Mouse (Mus musculus): ENCODE measurements around the gene Brwd1. TPM values are rescaled to one million over a fixed set of nuclear protein-coding genes. Genes with fewer than 3 reads are reported as not detected.

The Brwd1 gene
- polyA plus RNA-seq, 1 experiment from 2014 or later: 46.3 TPM

- ATAC-seq (replicated peaks; ENCODE audit: low FRiP score) (no peak), DNase-seq (ENCODE audit: low spot score) (no peak)
- H3K4me2 ChIP-seq: no peak overlapping the region
- no peaks in the 10 kb centered on the region for H3K4me1 ChIP-seq (replicated peaks; ENCODE audit: control insufficient read depth, insufficient read depth, low read length)
- WGBS: 64% methylated on average over 5 of the region's 5 CpGs
- H3K27me3 ChIP-seq (replicated peaks; ENCODE audit: control insufficient read depth, insufficient read depth, low read length): no peaks in the 10 kb centered on the region
- H3K9ac ChIP-seq (ENCODE audit: low read depth, low read length): no peak overlapping the region
- H3K9me3 ChIP-seq (ENCODE audit: control insufficient read depth, low read length): no peaks in the 10 kb centered on the region
- H3K4me3 ChIP-seq (ENCODE audit: low read depth, low read length): no peak overlapping the region
- H3K27ac ChIP-seq (ENCODE audit: low read depth, low read length): no peak overlapping the region
- H3K36me3 ChIP-seq (ENCODE audit: control insufficient read depth, insufficient read depth, low read length): no peaks in the 10 kb centered on the region
These were observed 126.5 kb downstream of the Brwd1 start for GRCm38 (mm10) chr16:95955716-95956346.

DNA sequence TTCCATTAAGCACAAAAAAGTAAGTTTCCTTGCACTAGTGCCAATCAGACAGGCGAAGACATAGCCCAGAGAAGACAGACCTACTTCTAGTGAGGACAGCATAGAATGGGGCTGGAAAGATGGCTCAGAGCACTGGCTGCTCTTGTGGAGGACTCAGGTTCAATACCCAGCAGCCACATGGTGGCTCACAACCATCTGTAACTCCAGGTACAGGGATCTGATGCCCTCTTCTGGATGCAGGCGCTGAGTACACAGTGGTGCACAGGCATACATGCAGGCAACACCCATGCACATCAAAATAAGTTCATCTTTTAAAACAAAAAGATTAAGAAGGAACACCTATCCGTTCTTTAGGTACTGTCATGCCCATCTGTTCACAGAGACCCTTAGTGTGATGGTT is 128.0 kb downstream of the Brwd1 start:
- no peaks in the 10 kb centered on the region for H3K4me1 ChIP-seq (replicated peaks; ENCODE audit: control insufficient read depth, insufficient read depth, low read length)
- H3K9ac ChIP-seq (ENCODE audit: low read depth, low read length): no peak overlapping the region
- DNase-seq (ENCODE audit: low spot score) (no peak), ATAC-seq (replicated peaks; ENCODE audit: low FRiP score) (no peak)
- H3K4me3 ChIP-seq (ENCODE audit: low read depth, low read length): no peak overlapping the region
- H3K9me3 ChIP-seq (ENCODE audit: control insufficient read depth, low read length): no peaks in the 10 kb centered on the region
- 78% methylated on average over 3 of the region's 3 CpGs for WGBS
- H3K36me3 ChIP-seq (ENCODE audit: control insufficient read depth, insufficient read depth, low read length): no peaks in the 10 kb centered on the region
- H3K27me3 ChIP-seq (replicated peaks; ENCODE audit: control insufficient read depth, insufficient read depth, low read length): no peaks in the 10 kb centered on the region
- H3K4me2 ChIP-seq: no peak overlapping the region
- no peak overlapping the region for H3K27ac ChIP-seq (ENCODE audit: low read depth, low read length)

- H3K36me3 ChIP-seq (ENCODE audit: control insufficient read depth, insufficient read depth, low read length): no peaks in the 10 kb centered on the region
- no peak overlapping the region for H3K27ac ChIP-seq (ENCODE audit: low read depth, low read length)
- H3K4me1 ChIP-seq (replicated peaks; ENCODE audit: control insufficient read depth, insufficient read depth, low read length): no peaks in the 10 kb centered on the region
- no peak overlapping the region for H3K4me3 ChIP-seq (ENCODE audit: low read depth, low read length)
- H3K9me3 ChIP-seq (ENCODE audit: control insufficient read depth, low read length): no peaks in the 10 kb centered on the region
- H3K9ac ChIP-seq (ENCODE audit: low read depth, low read length): no peak overlapping the region
- 90% methylated on average over 4 of the region's 4 CpGs for WGBS
- DNase-seq (ENCODE audit: low spot score): no peak
- H3K27me3 ChIP-seq (replicated peaks; ENCODE audit: control insufficient read depth, insufficient read depth, low read length): no peaks in the 10 kb centered on the region
- no peak for ATAC-seq (replicated peaks; ENCODE audit: low FRiP score)
- no peak overlapping the region for H3K4me2 ChIP-seq
These were observed 129.1 kb downstream of the Brwd1 start for GRCm38 (mm10) chr16:95953159-95953650.

DNA sequence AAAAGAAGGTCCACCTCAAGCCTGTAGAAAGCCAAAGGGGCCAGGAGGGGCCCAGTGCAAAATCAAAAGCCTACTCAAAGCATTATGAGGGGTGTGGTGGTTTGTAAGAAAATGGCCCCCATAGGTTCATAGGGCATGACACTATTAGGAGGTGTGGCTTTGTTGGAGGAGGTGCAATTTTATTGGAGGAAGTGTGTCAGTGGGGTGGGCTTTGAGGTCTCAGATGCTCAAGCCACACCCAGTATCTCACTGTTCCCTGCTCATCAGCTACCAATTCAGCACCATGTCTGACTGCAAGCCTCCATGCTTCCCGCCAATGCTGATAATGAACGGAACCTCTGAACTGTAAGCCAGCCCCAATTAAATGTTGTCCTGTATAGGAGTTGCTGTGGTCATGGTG is 130.9 kb downstream of the Brwd1 start:
- Histone ChIP-seq H3K4me3 (ENCODE audit: low read depth, low read length) (no peak overlapping the region), H3K4me2 (no peak overlapping the region), H3K27me3 (replicated peaks; ENCODE audit: control insufficient read depth, insufficient read depth, low read length) (no peaks in the 10 kb centered on the region), H3K9me3 (ENCODE audit: control insufficient read depth, low read length) (no peaks in the 10 kb centered on the region), H3K27ac (ENCODE audit: low read depth, low read length) (no peak overlapping the region), H3K4me1 (replicated peaks; ENCODE audit: control insufficient read depth, insufficient read depth, low read length) (no peaks in the 10 kb centered on the region), H3K9ac (ENCODE audit: low read depth, low read length) (no peak overlapping the region), H3K36me3 (ENCODE audit: control insufficient read depth, insufficient read depth, low read length) (no peaks in the 10 kb centered on the region)
- DNase-seq (ENCODE audit: low spot score) (no peak), ATAC-seq (replicated peaks; ENCODE audit: low FRiP score) (no peak)
- WGBS: 94% methylated on average over 2 of the region's 2 CpGs

DNA sequence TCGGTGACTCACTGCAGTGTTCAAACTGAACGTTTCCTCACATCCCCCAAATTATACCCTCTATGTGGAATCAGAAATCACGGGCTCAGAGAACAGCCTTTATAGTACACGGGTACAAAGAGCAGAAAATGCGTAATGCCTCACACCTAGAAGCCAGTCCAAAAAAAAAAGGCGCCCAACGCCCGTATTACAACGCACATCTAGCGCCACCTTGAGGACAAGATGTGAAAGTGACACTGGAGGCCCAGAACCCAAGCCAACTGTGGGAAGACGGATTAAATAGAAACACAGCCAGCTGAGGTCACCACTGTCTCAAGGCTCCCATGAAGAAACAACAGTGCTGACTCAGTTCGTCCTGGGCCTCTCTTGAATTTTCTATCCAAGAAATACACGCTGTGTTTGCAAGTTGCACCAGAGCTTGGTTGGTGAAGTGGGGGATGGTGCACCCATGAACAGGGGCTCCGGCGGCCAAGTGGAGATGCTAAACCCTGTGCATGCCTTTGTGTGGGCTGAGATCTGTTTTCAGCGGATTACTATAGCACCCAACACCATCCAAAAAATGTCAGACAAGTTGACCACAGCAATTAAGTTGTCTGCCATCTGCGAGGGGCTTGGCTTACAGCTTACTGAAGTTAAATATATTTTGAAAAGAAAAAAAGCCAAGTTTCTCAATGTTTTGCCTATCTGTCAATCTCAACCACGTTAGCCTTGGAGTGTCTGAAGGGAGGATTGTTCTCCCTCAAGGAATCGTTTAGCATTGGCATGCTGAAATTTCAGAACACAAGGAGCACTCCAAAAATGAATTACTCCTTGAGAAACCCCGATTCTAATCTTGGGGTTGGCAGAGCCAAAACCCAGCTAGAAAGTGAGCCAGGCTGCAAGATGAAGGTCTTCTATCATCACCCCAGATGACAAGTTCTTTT is 136.7 kb downstream of the Brwd1 start:
- Histone ChIP-seq H3K27ac (ENCODE audit: low read depth, low read length) (no peak overlapping the region), H3K9me3 (ENCODE audit: control insufficient read depth, low read length) (no peaks in the 10 kb centered on the region), H3K27me3 (replicated peaks; ENCODE audit: control insufficient read depth, insufficient read depth, low read length) (no peaks in the 10 kb centered on the region), H3K9ac (ENCODE audit: low read depth, low read length) (no peak overlapping the region), H3K36me3 (ENCODE audit: control insufficient read depth, insufficient read depth, low read length) (no peaks in the 10 kb centered on the region), H3K4me3 (ENCODE audit: low read depth, low read length) (no peak overlapping the region), H3K4me2 (no peak overlapping the region), H3K4me1 (replicated peaks; ENCODE audit: control insufficient read depth, insufficient read depth, low read length) (no peaks in the 10 kb centered on the region)
- WGBS: 31% methylated on average over 20 of the region's 20 CpGs
- DNase-seq (ENCODE audit: low spot score) (peak; percentile 54), ATAC-seq (replicated peaks; ENCODE audit: low FRiP score) (0 out of 2 replicates have a peak, but pooled peaks have one; percentile 29)

DNA sequence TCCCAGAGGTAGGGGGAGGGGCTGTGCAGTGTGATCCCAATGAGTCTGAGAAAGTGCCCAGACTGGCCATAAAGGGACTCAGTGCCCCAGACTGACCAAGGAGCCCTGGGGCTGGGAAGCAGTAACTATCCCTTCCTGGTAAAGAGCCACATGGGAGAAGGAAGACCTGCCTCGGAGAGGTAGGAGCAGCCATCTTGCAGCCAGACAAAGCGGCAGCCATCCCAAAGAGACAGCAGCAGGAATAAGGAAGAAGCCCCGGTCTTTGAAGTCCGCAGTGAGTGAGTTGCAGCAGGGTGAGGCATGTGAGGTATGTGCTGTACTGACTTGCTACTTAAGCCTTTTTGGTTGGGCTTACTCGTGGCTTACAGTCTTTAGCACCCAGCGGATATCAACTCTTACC is 139.1 kb downstream of the Brwd1 start:
- H3K9me3 ChIP-seq (ENCODE audit: control insufficient read depth, low read length): no peaks in the 10 kb centered on the region
- H3K4me3 ChIP-seq (ENCODE audit: low read depth, low read length): no peak overlapping the region
- no peaks in the 10 kb centered on the region for H3K4me1 ChIP-seq (replicated peaks; ENCODE audit: control insufficient read depth, insufficient read depth, low read length)
- ATAC-seq (replicated peaks; ENCODE audit: low FRiP score) (no peak), DNase-seq (ENCODE audit: low spot score) (no peak)
- H3K36me3 ChIP-seq (ENCODE audit: control insufficient read depth, insufficient read depth, low read length): no peaks in the 10 kb centered on the region
- WGBS: 86% methylated on average over 6 of the region's 6 CpGs
- no peak overlapping the region for H3K27ac ChIP-seq (ENCODE audit: low read depth, low read length)
- no peaks in the 10 kb centered on the region for H3K27me3 ChIP-seq (replicated peaks; ENCODE audit: control insufficient read depth, insufficient read depth, low read length)
- no peak overlapping the region for H3K4me2 ChIP-seq
- H3K9ac ChIP-seq (ENCODE audit: low read depth, low read length): no peak overlapping the region

Small RNAs within 50 kb of the gene (microRNA-seq; reads per million reads assigned to microRNA genes)
- gene Gm27833 (ENCODE audit: borderline number of aligned reads): not detected

Other genes starting within 250 kb of the Brwd1 start
- 127 and 132 TPM in 2 replicates for gene Psmg1, start 91.6 kb downstream of the Brwd1 start, polyA plus RNA-seq (2014; fragmentation: Nextera tagmentation; extraction: Ambion mirVana)
- gene Hmgn1, start 45.2 kb upstream of the Brwd1 start, polyA plus RNA-seq (2014; fragmentation: Nextera tagmentation; extraction: Ambion mirVana): 450 and 470 TPM in 2 replicates
- gene Wrb, start 62.9 kb upstream of the Brwd1 start, polyA plus RNA-seq (2014; fragmentation: Nextera tagmentation; extraction: Ambion mirVana): 48.3 and 53.6 TPM in 2 replicates
- 0.32 and 0.38 TPM in 2 replicates for gene Lca5l, start 109.7 kb upstream of the Brwd1 start, polyA plus RNA-seq (2014; fragmentation: Nextera tagmentation; extraction: Ambion mirVana)
- gene Sh3bgr, start 117.9 kb upstream of the Brwd1 start, polyA plus RNA-seq (2014; fragmentation: Nextera tagmentation; extraction: Ambion mirVana): 2.0 and 6.0 TPM in 2 replicates
- 0.11 and 0.23 TPM in 2 replicates for gene B3galt5, start 153.3 kb upstream of the Brwd1 start, polyA plus RNA-seq (2014; fragmentation: Nextera tagmentation; extraction: Ambion mirVana)

Measured in liver, embryonic 11.5 days (tissue).